Mouse (Mus musculus) midbrain, embryonic 14.5 days (tissue): ENCODE data around the gene Cadm4. TPM values are rescaled to one million over a fixed set of nuclear protein-coding genes. Genes with fewer than 3 reads are reported as not detected.
"Not testable (repeated sequence)": the region's sequence is repeated elsewhere in the genome, so short reads cannot be mapped to it uniquely, and the experiment has no call there.

ENCODE experiments used
- ATAC-seq: fragments of 200-750 bp; cut with Nextera tagmentation; 2 replicates; pipeline ENCODE4 v1.8.0; 2017; ENCODE audit warnings: moderate number of reproducible peaks, moderate library complexity; ENCODE audit not compliant: low FRiP score, low TSS enrichment
- DNase-seq: peaks from one replicate; pipeline ENCODE4 v3.0.0-alpha.2; 2015
- H3K27ac ChIP-seq: fragments of 300-500 bp; sonication (generic); replicated peaks from 2 replicates; pipeline ENCODE4 v1.5.1; 2014; ENCODE audit warnings: mild to moderate bottlenecking, low read depth, low read length, moderate library complexity
- H3K27me3 ChIP-seq: fragments of 300-500 bp; sonication (generic); 2 replicates; pipeline ENCODE4 v1.6.1; 2014; ENCODE audit warnings: low read length, control low read depth, mixed read lengths; ENCODE audit not compliant: control insufficient read depth, insufficient read depth
- H3K36me3 ChIP-seq: fragments of 300-500 bp; sonication (generic); 2 replicates; pipeline ENCODE4 v1.6.1; 2014; ENCODE audit warnings: low read length, control low read depth; ENCODE audit not compliant: control insufficient read depth, insufficient read depth
- H3K4me1 ChIP-seq: fragments of 300-500 bp; sonication (generic); 2 replicates; pipeline ENCODE4 v1.6.1; 2014; ENCODE audit warnings: mild to moderate bottlenecking, antibody characterized with exemption, low read length, control low read depth; ENCODE audit not compliant: control insufficient read depth, insufficient read depth
- H3K4me2 ChIP-seq: fragments of 300-500 bp; sonication (generic); 2 replicates; pipeline ENCODE4 v1.6.1; 2014; ENCODE audit warnings: mild to moderate bottlenecking, low read length, moderate library complexity
- H3K4me3 ChIP-seq: fragments of 300-500 bp; sonication (generic); replicated peaks from 2 replicates; pipeline ENCODE4 v1.5.1; 2014; ENCODE audit warnings: low read depth, low read length
- H3K9ac ChIP-seq: fragments of 300-500 bp; sonication (generic); replicated peaks from 2 replicates; pipeline ENCODE4 v1.6.1; 2014; ENCODE audit warnings: mild to moderate bottlenecking, low read length, moderate library complexity
- H3K9me3 ChIP-seq: fragments of 300-500 bp; sonication (generic); 2 replicates; pipeline ENCODE4 v1.6.1; 2016; ENCODE audit warnings: low read length, control low read depth, mixed read lengths; ENCODE audit not compliant: control insufficient read depth
- WGBS: fragments of 180-500 bp; shearing (Covaris S2); extraction: QIAGEN DNeasy Blood & Tissue Kit; methylation state at CpG from one replicate; pipeline ENCODE4 v1.1.7; 2014; 5-methylcytosine and 5-hydroxymethylcytosine counted together
- polyA plus RNA-seq: library from polyadenylated mRNA; unstranded; fragments of >200 nt; fragmentation: Nextera tagmentation; extraction: Ambion mirVana; gene quantifications from 2 replicates; pipeline ENCODE4 v1.2.1, GENCODE M21; 2014

The Cadm4 gene
- polyA plus RNA-seq, 1 experiment from 2014 or later = 26.2 TPM

- Histone ChIP-seq H3K4me3 (peak overlapping the region; percentile 63), H3K4me1 (peaks cover 53% of the 10 kb centered on the region), H3K9ac (peak overlapping the region; percentile 91), H3K27me3 (no peaks in the 10 kb centered on the region), H3K4me2 (peak overlapping the region; percentile 75), H3K27ac (peak overlapping the region; percentile 100), H3K9me3 (no peaks in the 10 kb centered on the region), H3K36me3 (peaks cover 37% of the 10 kb centered on the region)
- 1% methylated on average over 20 of the region's 20 CpGs for WGBS
- ATAC-seq (peak; percentile 19), DNase-seq (no peak)
These were observed 25.9 kb downstream of the Cadm4 start for GRCm38 (mm10) chr7:24507726-24508114.

DNA sequence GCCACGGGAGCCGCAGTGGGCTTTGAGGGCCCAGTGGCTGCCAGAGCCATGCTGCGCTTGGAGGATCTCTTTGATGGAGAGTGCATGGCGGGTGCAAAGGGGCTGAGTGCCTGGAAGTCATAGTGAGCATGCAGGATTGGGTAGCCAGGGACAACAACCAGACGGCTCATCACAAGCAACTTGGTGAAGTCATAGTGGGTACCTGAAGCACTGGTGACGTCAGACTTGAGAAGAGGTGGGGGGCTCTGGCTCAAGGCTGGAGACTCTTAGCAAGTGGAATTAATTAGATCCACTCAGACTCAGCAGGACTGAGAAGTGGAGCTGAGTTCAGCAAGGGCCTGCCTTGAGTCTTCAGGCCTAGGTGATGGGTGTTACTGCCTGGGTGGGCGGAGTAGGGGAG, 30.5 kb downstream of the Cadm4 start, which contains the start of gene AC161166.1:
Gene AC161166.1 (minus strand): TSS at position 101 of the 400 bp plus-strand sequence.
- Histone ChIP-seq H3K36me3 (peaks cover 61% of the 10 kb centered on the region), H3K9me3 (no peaks in the 10 kb centered on the region), H3K27ac (no peak within 1 kb of the TSS), H3K27me3 (no peaks in the 10 kb centered on the region), H3K9ac (no peak within 1 kb of the TSS), H3K4me1 (peaks cover 24% of the 10 kb centered on the region), H3K4me2 (no peak within 1 kb of the TSS), H3K4me3 (no peak within 1 kb of the TSS)
- ATAC-seq = no peak
- 90% methylated on average over 7 of the region's 7 CpGs for WGBS
- DNase-seq = no peak

GRCm38 (mm10) chr7:24516319-24516718, 34.5 kb downstream of the Cadm4 start:
- not testable (repeated sequence) for DNase-seq, H3K27ac ChIP-seq, H3K4me1 ChIP-seq, H3K4me2 ChIP-seq, H3K27me3 ChIP-seq, ATAC-seq, H3K9me3 ChIP-seq, H3K9ac ChIP-seq, H3K4me3 ChIP-seq
- WGBS = 63% methylated on average over 8 of the region's 8 CpGs
- peaks cover 69% of the 10 kb centered on the region for H3K36me3 ChIP-seq

- Histone ChIP-seq H3K36me3 (peaks cover 62% of the 10 kb centered on the region), H3K9ac (no peak overlapping the region), H3K4me1 (no peaks in the 10 kb centered on the region), H3K27me3 (no peaks in the 10 kb centered on the region), H3K4me2 (no peak overlapping the region), H3K4me3 (no peak overlapping the region), H3K9me3 (no peaks in the 10 kb centered on the region), H3K27ac (no peak overlapping the region; the same call in 1 of the 2 replicates)
- 37% methylated on average over 5 of the region's 5 CpGs for WGBS
- no peak for DNase-seq
- no peak for ATAC-seq
These were observed 35.3 kb downstream of the Cadm4 start for GRCm38 (mm10) chr7:24517077-24517476.

GRCm38 (mm10) chr7:24517654-24518053, 35.8 kb downstream of the Cadm4 start:
- Histone ChIP-seq H3K27ac (peak overlapping the region; percentile 37; the same call in 1 of the 2 replicates), H3K9me3 (no peaks in the 10 kb centered on the region), H3K27me3 (no peaks in the 10 kb centered on the region), H3K4me1 (no peaks in the 10 kb centered on the region), H3K4me2 (no peak overlapping the region), H3K4me3 (no peak overlapping the region), H3K9ac (no peak overlapping the region), H3K36me3 (peaks cover 57% of the 10 kb centered on the region)
- WGBS = 46% methylated on average over 6 of the region's 6 CpGs
- no peak for ATAC-seq
- peak; percentile 50 for DNase-seq

DNA sequence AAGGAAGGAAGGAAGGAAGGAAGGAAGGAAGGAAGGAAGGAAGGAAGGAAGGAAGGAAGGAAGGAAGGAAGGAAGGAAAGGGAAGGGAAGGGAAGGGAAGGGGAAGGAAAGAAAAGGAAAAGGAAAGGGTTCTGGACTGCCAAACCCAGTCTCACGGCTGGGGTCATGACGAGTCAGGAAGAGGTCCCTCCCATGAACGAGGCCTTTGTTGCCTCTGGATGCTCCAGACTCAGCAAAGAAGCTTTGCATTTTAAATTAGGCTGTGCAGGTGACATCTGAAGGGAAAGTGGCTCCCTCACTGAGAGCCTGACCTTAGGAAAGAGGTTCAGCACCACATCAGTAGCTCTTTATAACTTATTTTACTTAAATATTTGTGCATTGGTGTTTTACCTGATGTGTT, 37.3 kb downstream of the Cadm4 start:
- Histone ChIP-seq H3K9ac (no peak overlapping the region), H3K9me3 (no peaks in the 10 kb centered on the region), H3K27me3 (no peaks in the 10 kb centered on the region), H3K4me2 (no peak overlapping the region), H3K27ac (no peak overlapping the region), H3K4me1 (no peaks in the 10 kb centered on the region), H3K4me3 (no peak overlapping the region), H3K36me3 (peaks cover 42% of the 10 kb centered on the region)
- ATAC-seq (no peak), DNase-seq (no peak)
- 9% methylated on average over 3 of the region's 3 CpGs for WGBS

GRCm38 (mm10) chr7:24520054-24520453, 38.2 kb downstream of the Cadm4 start:
- not testable (repeated sequence) for H3K4me1 ChIP-seq, DNase-seq, ATAC-seq, H3K9ac ChIP-seq, H3K4me3 ChIP-seq, H3K27me3 ChIP-seq, H3K4me2 ChIP-seq, H3K27ac ChIP-seq, H3K9me3 ChIP-seq
- peaks cover 34% of the 10 kb centered on the region for H3K36me3 ChIP-seq
- 87% methylated on average over 10 of the region's 10 CpGs for WGBS

DNA sequence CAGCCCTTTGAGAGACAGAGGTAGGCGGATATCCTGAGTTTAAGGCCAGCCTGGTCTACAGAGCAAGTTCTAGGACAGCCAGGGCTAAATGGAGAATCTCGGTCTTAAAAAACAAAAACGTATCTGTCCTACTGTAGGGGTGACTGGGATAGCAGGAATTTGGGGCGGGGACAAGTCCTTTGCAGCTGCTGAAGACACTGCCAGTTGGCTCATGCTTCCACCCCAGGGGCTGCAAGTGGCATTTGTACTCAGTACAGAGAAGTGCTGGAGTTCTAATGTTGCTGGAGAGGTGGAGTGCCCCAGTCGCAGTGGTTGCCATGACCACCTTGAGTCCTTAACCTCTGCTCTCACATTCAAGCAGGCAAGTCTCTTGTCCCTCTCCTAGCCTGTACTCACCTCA, 41.0 kb downstream of the Cadm4 start:
- Histone ChIP-seq H3K36me3 (peaks cover 12% of the 10 kb centered on the region), H3K4me2 (no peak overlapping the region), H3K9me3 (no peaks in the 10 kb centered on the region), H3K9ac (no peak overlapping the region), H3K27ac (no peak overlapping the region), H3K4me1 (no peaks in the 10 kb centered on the region), H3K4me3 (no peak overlapping the region), H3K27me3 (no peaks in the 10 kb centered on the region)
- 64% methylated on average over 5 of the region's 5 CpGs for WGBS
- no peak for ATAC-seq
- no peak for DNase-seq

DNA sequence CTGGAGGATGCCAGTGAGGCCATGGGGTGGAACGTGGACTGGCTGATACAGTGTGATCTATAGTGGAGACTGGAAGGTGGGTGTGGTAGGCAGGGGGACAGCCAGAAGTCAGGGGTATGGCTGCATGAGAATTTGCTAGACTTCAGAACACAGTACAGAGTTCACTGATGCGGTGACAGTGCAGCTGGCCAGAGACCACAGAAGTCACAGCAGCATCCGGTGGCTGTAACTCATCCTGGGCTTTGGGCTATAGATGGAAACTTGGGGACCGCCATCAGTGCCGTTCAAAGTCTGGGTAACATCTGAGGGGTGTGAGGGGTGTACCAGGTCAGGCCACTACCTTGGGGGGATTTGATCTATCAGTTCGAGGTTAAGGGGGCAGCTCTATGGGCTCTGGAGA, 41.9 kb downstream of the Cadm4 start:
- 93% methylated on average over 6 of the region's 6 CpGs for WGBS
- ATAC-seq (no peak), DNase-seq (no peak)
- Histone ChIP-seq H3K9ac (no peak overlapping the region), H3K27me3 (no peaks in the 10 kb centered on the region), H3K4me1 (no peaks in the 10 kb centered on the region), H3K36me3 (peaks cover 4% of the 10 kb centered on the region; the same call in 1 of the 2 replicates), H3K9me3 (no peaks in the 10 kb centered on the region), H3K27ac (no peak overlapping the region), H3K4me3 (no peak overlapping the region), H3K4me2 (no peak overlapping the region)
